Mouse (Mus musculus): ENCODE data around the gene Chtf18.
"Not testable (repeated sequence)": the region's sequence is repeated elsewhere in the genome, so short reads cannot be mapped to it uniquely, and the experiment has no call there.

Chtf18 gene

GRCm38 (mm10) chr17:25727265-25728008 lies at the start of gene Chtf18, which contains the start of gene Rpusd1:
Gene Chtf18 (minus strand): TSS chr17:25727419.
Gene Rpusd1 (plus strand): TSS chr17:25727670.
- peak; percentile 100 for DNase-seq (ENCODE audit: low read depth, low spot score)

DNA sequence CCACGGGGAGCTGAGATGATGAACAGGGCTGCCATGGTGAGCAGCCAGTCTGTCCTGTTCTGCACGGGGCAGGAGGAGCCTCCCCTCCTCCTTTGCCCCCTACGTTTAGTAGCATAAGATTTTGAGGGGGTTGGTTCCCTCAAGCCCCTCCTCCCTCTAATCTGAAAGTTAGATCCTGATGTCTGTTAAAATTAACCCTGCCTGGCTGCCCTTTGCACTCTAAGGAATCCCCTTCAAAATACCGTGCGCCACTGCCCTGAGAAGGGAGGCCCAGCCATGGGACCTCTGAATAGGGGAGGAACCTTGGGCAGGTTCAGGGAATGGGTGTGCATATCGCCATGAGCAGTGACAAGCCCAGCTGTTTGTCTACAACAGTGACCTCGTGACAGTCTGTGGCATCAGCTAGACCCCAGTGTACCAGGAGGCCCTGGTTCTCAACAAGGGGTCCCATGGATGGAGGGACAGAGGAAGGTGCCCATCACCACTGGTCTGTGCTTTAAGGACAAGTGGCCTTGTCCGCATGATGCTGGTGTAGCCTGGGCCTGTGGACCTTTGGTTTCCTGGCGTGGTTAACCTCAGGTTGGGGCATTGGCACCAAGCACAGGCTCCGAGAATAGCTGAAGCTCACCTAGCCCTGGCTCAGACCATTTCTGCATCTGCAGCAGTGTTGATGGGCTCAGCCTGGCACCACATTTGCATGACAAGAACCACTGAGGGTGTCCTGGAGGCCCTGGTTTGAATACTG lies 48.3 kb upstream of the Chtf18 start:
- DNase-seq (ENCODE audit: low read depth, low spot score): no peak

DNA sequence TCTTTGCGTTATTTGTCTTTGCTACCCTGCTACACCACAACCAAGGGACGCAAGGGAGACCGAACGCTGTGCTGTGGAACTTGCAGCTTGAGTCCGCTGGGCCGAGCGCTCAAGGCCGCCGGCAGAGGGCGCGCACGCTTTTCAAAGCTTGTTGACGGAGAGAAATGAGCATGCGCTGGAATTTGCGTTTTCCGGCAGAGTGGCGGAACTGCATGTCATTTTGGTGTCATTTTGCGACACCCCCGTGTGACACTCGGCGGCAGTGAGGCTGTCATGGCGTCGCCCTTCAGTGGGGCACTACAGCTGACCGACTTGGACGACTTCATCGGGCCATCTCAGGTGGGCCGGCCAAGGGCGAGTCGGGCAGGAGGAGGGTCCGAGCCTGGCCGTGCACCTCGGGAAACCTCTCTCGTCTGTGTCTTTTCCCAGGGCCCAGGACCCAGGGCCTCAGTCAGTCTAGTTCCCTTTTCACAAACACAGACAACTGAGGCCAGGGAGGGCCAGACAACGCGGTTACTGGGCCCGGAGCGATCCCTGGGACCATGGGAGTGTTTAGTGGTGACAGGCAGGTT lies 46.4 kb upstream of the Chtf18 start, which contains the start of gene Narfl:
Narfl (plus strand) TSS at position 228 of the 572 bp plus-strand sequence.
- peak; percentile 97 for DNase-seq (ENCODE audit: low read depth, low spot score)

- no peak for DNase-seq (ENCODE audit: low read depth, low spot score)
Observed at GRCm38 (mm10) chr17:25769331-25769730, 42.1 kb upstream of the Chtf18 start.

- DNase-seq (ENCODE audit: low read depth, low spot score): no peak
Observed at GRCm38 (mm10) chr17:25765886-25766285, 38.7 kb upstream of the Chtf18 start.

DNA sequence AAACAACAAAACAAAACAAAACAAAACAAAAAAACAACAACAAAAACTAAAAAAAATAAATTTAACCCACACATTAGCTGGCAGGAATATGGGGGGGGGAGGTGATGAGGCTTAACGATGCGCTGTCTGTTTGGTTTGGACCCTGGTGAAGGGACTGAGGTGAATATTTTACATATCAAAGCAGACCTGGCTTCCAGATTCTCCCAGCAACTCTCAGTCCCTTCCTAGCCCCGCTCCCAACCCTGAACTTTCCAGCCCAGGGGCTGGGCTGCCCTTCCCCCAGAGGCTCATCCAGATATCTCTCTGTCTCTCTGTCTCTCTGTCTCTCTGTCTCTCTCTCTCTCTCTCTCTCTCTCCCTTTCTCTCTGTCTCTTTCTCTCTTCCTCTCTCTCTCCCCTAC lies 35.4 kb upstream of the Chtf18 start:
- no peak for DNase-seq (ENCODE audit: low read depth, low spot score)

GRCm38 (mm10) chr17:25761561-25761970 lies 34.3 kb upstream of the Chtf18 start:
- no peak for DNase-seq (ENCODE audit: low read depth, low spot score)

GRCm38 (mm10) chr17:25760148-25760547 lies 32.9 kb upstream of the Chtf18 start:
- DNase-seq (ENCODE audit: low read depth, low spot score): no peak

DNA sequence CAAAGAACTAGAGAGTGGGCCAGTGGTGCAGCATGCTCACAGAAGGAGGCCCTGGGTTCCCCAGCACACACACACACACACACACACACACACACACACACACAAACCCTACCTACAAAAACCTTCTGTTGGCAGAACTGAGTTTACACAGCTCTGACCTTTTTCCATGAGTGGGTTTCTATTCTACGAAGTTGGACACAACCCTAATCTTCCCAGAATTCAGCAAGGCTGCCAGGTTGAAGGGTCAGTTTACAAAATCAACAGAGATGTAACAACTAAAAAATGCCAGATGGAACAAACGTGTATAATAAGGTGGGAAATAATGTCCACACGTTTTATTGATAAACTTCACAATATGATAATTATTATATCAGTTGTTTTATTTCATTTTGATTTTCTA lies 30.5 kb upstream of the Chtf18 start:
- DNase-seq (ENCODE audit: low read depth, low spot score): no peak

DNA sequence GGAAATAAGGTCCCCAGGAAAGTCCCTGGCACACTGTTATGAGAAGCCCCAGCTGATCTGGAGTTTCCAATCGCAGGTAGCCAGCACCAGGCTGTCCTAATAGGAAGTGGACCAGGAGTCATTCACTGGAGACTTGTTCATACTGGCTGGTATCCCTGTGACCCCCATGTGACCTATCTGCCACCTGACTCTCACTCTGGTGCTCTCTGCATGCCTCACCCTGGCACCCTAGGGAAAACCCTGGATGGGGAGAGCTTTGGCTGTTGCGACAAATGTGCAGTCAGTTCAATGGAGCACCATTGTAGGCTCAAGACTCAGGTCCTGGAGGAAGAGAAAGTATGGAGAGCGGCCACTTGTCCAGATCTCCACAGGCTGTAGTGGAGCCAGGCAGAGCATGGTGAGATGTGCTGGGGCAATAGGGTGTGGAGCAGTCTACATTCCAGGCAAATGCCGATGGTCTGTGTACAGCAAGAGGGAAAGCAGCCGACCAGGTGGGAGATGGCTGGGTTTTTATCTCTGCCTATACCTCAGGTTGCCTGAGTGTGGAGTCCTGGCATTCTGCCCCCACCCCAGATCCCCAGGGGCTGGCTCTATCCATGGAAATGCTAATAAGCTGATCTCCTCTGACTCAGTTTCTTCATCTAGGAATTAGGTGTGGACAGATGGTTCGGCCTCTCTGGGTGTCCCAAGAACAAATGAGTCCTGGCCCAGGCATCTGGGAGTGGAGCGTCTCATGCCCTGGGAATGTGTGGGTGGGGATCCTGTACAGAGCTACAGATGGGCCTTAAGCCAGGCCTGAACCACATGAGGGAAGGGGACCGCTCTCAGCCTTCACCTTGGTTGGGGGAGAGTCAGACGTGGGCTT lies 29.4 kb upstream of the Chtf18 start:
- no peak for DNase-seq (ENCODE audit: low read depth, low spot score)

GRCm38 (mm10) chr17:25755627-25756377 lies 28.6 kb upstream of the Chtf18 start:
- DNase-seq (ENCODE audit: low read depth, low spot score): no peak

DNA sequence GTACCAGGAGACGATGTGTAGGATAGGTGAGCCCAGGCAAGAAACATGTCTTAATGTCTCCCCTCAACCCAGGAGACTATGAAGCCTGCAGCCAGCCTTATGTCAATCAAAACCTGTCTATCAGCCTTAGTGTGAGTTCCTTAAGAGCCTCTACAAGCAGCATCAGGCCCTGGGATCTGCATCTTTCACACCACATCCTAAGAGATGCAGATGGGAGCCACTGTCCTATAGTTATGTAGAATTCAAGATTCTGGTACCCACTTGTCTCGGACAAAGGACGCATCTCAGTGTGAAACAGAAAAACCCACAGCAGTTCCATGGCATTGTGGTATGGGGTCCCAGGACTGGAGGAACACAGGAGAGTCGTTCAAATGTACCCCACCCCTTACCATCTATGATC lies 27.9 kb upstream of the Chtf18 start:
- no peak for DNase-seq (ENCODE audit: low read depth, low spot score)

DNA sequence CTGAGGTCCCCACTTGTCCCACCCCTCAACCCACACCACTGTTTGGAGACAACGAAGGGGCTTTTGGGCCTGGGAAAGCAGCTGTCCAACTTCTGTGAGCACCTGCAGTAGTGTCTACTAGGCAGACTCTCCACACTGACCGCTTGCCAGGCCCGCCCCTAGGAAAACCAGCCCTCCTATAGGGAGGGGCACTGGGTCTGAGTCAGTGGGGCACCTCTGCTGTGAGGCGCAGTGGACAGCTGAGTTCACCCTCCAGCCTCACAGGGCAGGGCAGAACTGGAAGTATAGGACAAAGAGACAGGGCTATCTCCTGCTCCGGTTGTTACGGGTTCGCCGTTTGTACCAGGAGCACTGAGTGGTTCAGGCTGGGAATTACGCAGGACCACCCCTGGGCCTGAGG lies 27.0 kb upstream of the Chtf18 start, which contains the start of gene Msln:
Msln (minus strand) TSS at position 138 of the 400 bp plus-strand sequence.
- DNase-seq (ENCODE audit: low read depth, low spot score): no peak

GRCm38 (mm10) chr17:25751446-25751845 lies 24.2 kb upstream of the Chtf18 start:
- DNase-seq (ENCODE audit: low read depth, low spot score): no peak

DNA sequence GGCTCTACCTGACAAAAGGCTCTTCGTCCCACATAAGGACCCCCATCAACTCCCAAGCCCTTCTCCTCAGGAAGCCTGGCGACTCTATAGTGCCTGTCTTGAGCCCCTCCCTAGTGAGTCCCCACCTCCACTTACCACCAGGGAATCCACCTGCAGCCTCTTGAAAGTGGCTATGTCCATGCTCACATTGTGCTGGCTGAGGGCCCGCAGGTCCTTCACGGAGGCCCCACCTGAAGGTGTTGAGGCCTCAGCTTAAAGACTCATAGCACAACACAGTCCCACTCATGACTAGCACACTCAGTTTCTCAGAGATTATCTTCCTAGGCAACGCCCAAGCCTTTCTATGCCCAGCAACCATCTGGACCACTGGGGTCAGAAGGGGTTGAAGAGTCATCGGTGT lies 22.1 kb upstream of the Chtf18 start:
- DNase-seq (ENCODE audit: low read depth, low spot score): no peak

DNA sequence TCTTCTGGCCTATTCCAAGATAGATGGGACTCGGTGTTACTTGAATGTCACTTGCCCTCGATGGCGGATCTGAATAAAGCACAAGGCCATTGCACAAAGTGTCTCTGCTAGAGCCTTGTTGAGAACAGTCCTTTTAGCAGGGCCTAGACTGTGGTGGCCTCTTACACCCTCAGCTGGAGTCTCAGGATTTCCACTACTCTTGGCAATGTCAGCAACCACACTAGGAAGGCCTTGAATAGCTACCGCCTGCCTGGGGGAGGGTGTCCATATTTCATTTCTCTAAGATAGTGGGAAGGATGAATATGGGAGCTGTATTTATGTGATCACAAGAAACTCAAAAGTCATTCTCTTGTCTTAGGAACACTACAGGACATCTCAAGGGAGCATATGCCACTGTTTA lies 21.0 kb upstream of the Chtf18 start:
- DNase-seq (ENCODE audit: low read depth, low spot score): no peak

DNA sequence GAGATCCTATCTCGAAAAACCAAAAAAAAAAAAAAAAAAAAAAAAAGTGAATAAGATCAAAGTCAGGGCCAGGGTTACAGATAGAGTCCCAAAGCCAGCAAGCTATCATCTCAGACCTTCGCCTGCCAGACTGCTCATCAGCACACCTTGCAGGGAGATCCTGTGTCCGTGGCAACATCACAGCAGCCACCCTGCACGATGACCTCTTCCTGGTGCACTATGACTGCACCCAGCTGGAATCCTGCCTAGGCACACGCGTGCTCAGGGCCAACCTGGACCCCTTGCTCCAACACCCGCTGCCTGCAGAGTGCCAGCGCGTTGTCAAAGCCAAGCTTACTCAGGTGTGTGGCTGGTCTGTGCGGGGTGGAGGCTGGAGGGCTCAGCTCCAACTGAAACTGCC lies 17.1 kb upstream of the Chtf18 start:
- no peak for DNase-seq (ENCODE audit: low read depth, low spot score)

DNA sequence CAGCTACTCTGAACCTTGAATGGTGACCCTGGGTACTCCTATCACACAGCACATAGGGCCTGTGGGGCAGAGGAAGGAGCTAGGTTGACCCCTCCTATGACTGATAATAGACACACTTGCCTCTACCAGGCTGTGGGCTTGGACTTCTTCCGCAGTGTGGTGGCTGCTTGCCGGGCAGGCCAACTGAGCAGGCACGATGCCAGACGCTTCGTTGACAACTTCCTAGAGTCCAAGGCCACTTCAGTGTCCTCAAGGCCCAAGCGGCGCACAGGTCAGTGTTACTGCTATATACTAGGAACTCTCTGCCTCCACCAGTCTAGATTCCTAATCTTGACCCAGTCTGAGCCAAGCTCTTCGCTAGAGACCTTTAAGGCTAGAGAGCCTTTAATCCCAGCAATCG lies 16.6 kb upstream of the Chtf18 start:
- DNase-seq (ENCODE audit: low read depth, low spot score): no peak

DNA sequence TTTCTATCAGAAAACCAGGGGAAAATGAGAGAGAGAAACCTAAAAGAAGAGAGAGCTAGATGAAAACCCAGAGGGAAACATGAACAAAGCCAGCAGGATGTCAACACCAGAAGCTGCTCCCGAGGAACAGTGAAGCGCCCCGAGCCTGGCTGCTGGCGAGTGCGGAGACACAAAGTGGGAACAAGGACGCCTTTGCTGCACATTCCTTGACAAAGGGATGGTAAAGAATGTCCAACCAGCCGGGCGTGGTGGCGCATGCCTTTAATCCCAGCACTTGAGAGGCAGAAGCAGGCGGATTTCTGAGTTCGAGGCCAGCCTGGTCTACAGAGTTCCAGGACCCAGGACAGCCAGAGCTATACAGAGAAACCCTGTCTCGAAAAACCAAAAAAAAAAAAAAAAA lies 14.3 kb upstream of the Chtf18 start:
- DNase-seq (ENCODE audit: low read depth, low spot score): not testable (repeated sequence)

DNA sequence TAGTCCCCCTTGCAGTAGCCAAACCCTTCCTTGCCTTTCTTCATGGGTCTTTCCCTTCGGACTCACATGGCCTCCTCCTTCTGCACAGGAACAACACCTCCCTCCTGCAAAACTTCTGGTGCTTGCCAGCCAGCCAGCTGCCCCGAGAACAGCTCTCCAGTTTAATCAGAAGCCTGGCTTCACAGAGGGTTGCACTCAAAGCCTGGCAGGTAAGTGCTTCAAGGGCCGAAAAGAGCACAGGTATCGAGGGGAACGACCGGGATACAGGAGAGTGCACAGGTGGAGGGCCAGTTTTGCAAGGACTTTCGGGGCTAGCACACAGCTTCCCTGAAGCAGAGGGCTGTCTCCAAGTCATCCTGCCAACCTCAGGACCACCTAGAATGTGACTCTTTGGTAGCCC lies 11.6 kb upstream of the Chtf18 start:
- DNase-seq (ENCODE audit: low read depth, low spot score): no peak

GRCm38 (mm10) chr17:25735745-25736144 lies 8.5 kb upstream of the Chtf18 start, which contains the start of gene Mslnl:
Gene Mslnl (plus strand): TSS chr17:25736042.
- no peak for DNase-seq (ENCODE audit: low read depth, low spot score)

Data from c-Kit-negative CD71-positive TER-119-positive erythroid progenitor cells, embryonic 14.5 days (primary cell).